Mouse (Mus musculus) CD8-positive naive resting alpha-beta T cell, adult 2 months (primary cell): ENCODE results near the gene Cstf2.

Experiments
- DNase-seq, 2 experiments: peaks; one replicate each; pipeline ENCODE4 v3.0.0; 2022; ENCODE audit warnings: low read depth in 2 of 2, low spot score in 2 of 2

The Cstf2 gene

DNA sequence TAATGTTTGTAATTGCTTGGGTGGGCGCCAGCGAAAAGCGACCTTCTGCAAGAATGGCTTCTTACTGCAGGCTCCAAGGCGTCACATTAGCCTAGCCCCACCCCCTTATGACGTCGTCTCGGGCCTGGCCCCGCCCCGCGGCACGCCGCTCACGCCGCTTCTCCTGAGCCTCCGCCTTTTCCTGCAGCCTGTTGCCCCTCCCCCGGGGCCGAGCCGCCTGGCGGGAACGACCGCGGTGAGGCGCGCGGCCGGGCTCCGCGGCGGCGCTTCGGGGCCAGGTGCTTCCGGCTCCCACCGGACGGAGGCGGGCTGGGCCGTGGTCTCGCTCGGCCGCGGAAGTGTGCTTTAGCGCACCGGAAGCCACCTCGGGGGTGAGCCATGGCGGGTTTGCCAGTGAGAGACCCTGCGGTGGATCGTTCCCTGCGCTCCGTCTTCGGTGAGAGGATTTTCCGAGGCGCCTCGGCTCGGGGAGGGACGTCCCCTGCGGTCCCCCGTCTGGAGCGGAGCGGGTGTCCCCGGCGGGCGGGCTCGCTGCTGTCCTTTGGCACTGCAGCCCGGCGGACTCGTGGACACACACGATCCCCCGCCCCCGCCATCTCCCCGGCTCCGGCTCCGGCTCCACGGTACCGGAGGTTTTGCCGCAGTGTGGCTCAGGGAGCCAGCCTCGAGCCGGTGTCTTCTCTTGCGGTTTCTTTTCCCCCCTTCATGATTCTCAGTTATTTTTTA, at the start of gene Cstf2:
TSS of gene Cstf2 (plus strand) at position 201 of the 726 bp plus-strand sequence.
- peak; percentile 89 for DNase-seq

DNA sequence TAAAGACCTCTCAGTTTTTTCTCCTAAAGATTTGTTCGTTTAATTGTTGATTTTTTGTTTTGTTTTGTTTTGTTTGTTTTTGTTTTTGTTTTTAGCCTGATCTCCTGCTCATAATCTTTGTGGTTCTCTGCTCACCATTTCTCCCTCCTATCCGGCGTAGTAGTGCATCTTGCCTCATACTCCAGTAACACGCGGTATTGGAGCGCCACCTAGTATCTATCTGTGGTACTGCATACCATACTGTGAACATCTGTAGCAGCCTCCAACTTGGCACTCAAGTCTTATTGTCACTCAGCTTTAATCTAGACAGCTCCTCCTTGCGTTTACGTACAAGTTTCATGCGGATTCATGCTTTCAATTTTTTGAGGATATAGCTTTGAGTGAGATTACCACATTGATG, 40.0 kb upstream of the Cstf2 start:
- DNase-seq = peak; percentile 17 to 32

DNA sequence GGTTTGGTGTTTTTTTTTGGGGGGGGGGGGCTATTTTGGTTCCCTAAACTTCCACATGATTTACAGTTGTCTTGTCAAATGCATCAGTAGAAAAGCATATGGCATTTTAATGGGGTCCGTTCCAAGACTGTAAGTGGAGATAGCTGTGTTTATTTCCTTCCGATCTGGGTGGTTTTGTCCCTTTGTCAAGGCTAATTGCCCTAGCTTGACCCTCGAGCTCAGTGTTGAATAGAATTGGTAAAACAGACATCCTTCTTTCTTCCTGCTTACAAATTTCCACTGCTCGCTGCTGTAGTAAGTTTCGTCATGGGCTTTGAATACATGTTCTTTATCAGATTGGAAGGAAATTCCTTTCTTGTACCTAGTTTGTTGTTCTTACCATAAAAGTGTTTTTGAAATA, 38.3 kb upstream of the Cstf2 start:
- no peak for DNase-seq

DNA sequence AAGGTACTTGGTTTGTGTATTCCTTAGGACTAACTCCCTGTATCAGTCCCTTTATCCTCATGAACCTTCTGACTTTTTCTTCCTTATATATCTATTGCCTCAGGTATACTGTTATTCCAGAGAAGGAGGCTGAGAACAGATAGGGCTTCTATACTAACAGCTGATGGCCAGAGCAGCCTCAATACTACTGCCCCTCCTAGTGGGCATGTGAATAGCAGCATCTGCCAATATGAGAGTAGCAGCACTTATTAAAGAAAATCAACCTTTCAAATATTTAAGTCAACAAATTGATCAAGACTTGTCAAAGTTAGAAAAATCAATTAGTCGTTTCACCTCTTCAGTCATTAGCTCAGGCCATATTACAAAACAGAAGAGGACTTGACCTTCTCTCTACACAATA, 10.0 kb upstream of the Cstf2 start:
- DNase-seq = no peak

DNA sequence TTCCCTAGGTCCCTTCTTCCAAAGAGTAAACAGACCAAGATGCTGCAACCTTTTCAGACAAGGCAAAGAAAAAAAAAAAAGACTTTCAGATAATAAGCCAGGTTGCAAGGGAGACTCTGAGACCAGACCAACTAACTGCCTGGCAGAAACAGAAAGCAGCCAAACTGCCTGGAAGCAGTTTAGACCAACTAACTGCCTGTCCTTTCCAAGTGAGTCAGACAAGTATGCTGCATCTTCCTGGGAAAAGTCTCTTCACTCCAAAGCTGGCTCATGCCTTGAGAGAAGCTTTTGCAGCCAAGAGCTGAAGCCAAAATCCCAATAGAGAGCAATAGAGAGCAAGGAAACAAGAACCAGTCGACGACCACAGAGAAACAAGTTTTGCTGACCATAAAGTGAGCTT, 2.1 kb upstream of the Cstf2 start:
- DNase-seq = no peak

DNA sequence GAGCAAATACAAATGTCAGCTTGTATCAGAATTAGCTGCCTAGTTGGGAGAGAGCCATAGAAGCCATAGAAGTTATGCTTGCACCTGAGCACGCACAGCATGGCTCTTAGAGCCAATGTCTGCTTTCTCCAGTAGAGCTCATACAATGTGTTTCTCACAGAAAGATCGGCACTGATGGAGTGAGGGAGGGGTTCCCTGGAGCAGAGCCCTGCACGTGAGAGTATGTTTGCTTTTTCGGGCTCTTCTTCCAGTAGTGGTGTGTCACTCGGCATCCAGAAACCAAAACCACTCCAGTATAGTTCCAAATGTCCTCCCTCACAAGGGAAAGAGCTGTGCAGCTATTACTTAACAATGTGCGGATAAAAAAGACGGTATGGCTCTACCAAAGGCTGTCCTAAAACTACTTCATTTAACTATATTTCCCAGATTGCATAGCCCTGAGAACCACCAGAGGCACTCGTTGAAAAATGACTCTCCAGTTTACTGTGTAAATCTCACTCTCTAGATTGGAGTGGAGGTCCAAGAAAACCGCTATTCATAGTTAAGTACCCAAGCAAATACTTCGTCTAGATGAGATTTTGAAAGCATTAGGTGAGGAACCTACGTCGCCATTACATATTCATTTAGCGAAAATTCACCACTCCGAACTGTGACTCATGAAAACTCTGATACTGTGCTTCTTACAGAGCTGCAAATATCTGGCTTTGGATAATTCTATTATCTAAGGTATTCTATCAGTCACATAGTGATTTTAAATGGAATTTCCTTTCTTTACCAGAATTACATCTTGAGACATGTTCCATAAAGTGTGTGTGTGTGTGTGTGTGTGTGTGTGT, 729 bp upstream of the Cstf2 start:
- DNase-seq = no peak

DNA sequence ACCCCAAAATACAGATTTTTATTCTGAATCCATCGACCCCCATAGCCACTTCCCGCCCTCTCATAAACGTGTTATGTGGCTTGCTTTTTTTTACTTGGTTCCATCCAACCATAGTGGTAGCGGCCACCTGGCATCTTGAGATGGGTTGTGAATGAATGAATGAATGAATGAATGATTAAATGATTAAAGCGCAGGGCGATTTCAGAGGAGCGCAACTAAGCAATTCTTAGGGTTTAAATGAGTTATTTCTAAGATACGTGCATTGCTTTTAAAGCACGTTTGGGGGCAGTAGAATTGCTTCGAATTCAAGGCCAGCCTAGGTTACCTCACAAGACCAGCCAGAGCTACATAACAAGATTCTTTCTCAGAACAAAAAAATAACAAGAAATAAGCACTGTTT, 777 bp downstream of the Cstf2 start:
- DNase-seq = no peak

DNA sequence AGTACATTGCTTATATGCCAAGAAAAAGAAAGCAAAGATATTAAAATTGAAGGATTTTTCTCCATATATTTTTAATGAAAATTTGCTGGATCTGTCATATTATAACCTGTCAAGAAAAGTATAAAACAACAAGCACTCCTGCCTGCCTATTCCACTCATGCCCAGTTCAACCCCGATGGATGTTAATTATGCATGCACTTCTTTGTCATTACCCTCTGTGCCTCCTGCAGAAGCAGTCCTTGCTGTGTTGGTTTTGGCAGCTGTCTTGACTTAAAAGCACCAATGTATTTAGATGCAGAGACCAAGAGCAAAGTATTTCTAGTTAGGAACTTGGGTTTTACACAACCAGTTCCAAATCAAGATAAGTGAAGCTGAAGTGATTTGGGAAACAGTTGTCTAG, 26.5 kb downstream of the Cstf2 start:
- DNase-seq = no peak

DNA sequence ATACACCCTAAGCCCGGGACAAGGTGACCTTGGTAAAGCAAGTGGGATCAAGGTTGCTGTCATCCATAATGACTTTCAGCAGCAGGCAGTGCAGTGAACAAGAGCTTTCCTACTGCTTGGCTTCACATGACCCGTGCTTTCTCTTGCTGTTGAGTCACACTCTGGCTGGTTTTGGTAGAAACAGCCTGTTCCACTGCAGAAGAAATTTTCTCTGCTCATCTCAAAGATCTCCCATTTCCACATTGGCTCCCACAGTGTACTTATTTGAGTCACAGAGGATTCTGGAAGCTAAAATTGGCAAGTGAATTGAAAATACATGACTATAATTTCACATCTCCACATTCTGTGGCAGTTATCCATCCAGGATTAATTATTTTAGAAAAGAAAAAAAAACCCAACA, 43.7 kb downstream of the Cstf2 start:
- DNase-seq = no peak

DNA sequence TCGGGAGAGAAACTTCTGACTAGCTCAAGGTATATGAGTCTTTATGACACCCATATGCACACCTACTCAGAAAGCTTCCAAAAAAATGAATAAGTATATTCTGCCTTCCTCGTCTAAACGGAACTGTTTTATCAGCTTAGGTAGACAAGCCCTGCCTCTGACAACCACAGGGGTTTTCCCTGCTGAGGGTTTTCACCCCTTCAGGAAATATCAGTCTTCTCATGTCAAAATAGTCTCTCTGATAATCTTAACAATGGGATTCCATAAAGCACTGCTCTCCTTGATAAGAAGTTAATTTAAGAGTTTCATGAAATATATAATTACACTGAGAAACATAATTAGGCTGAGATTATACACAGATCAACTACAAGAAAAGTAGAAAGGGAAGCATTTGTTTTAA, 52.8 kb downstream of the Cstf2 start:
- no peak for DNase-seq

DNA sequence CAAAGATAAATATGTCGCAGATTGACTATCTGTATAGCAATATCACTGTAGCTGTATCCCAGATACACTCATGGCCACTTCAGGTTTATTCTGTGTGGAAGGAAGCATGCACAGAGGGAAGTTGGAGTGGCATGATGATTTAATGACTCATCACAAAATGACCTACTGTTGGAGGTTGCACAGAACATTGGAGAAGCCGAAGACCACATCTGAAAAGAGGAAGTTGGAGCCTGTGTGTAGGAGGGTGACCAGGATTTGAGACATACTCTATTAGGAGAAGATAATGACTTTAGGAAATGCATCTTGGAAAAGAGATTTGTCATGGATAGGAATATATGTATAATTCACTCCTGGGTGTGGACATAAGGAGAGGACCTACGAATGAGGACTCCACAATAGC, 57.4 kb downstream of the Cstf2 start:
- DNase-seq = no peak

DNA sequence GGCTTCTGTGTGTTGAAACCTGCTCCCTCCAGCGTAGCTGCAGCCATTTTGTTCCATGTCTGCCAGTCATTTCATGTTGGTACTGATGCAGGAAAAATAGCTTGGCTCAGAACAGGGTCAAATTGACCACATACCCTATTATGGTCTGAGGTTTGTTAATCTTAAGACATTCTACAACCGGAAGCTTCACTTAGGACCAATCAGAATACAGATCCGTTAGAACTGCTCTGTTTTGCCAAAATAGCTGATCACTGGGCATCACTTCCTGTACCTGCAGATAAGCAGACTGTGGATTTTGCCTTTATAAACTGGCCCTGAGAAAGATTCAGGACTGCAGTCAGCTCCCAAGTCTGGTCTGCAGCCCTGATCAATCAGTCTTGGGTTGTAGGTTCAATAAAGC, 69.6 kb downstream of the Cstf2 start:
- DNase-seq = no peak

DNA sequence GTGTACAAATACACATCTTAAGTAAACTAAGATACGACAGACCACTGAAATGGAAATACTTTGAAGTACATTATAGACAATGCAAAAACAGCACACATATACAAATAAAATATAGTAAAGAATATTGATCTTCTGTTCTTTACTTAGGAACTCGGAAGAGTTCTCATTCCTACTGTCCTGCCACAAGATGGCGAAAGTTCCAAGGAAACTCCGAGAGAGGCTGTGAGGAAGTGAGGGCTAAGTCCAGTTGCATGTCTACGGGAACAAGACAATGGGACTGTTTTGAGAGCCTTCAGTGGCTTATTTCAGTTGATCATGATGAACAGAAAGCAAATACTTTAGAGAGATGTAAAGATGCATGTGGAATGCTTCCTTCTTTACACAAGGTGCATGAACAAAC, 73.3 kb downstream of the Cstf2 start:
- no peak for DNase-seq

DNA sequence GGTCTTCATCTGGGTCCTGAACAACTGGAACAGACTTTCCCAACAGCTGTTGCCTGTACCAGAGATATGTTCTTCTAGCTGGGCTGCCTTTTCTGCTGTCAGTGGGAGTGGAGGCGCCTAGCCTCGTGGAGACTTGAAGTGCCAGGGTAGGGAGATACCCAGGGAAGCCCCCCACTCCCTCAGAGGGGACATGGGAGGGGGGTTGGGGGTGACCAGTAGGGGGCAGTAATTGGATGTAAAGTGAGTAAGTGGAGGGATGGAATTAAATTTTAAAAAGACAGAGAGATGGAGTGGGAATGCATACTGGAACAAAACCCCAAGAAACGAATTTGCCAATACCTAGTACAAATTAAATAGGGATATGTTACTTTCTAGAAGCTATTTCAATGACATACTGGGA, 74.8 kb downstream of the Cstf2 start:
- peak; percentile 2 to 14 for DNase-seq
